ENCODE assay signal across 17 mouse cellular contexts in the genomic region with DNA sequence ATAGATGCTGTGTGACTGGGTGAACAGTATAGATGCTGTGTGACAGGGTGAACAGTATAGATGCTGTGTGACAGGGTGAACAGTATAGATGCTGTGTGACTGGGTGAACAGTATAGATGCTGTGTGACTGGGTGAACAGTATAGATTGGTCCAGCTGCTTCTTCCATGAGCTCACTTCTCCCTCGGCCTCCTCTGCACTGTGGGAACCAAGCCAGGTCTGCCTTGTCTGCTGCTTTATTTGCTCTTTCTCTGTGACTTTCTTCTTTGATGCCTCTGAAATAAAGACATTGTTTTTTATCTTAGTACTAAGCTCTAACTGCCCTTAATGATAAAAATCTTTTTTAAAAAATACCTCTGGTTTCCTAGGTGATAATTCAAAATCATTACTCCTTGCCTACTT.
"Had no signal": no experiment of that assay in that cellular context is flagged by ENCODE, and none has a peak within 500 bp of the region (broad histone marks: within the 10 kb centered on the region; RNA-seq: fewer than 3 reads in every experiment).

No protein-coding gene starts in this region.

- DNase-seq: forebrain, postnatal 0 days; gastrocnemius, postnatal 14 days; gastrocnemius, postnatal 36 days; heart, adult 11 months; heart, adult 2 months; heart, postnatal 14 days; heart, postnatal 36 days; kidney, adult 11 months; kidney, adult 2 months; kidney, adult 9 months; kidney, postnatal 14 days; kidney, postnatal 36 days; layer of hippocampus, adult 9-11 months; layer of hippocampus, postnatal 36 days had no signal

- ATAC-seq: forebrain, postnatal 0 days; hindbrain, postnatal 0 days; intestine, embryonic 16.5 days; liver, embryonic 12.5 days had no signal
